8 mouse cellular contexts compared by ENCODE assay signal in genomic region chr19:55481308-55481707, GRCm38 (mm10).
DNase-seq lines count a peak whose midpoint lies in the region; ATAC-seq and TF ChIP-seq lines count a peak whose summit lies in the region.
"Had no signal": no experiment of that assay in that cellular context is flagged by ENCODE, and none has a peak within 500 bp of the region (broad histone marks: within the 10 kb centered on the region; RNA-seq: fewer than 3 reads in every experiment).

No protein-coding gene starts in this region.

- TF ChIP-seq POLR2A in brain, embryonic 14.5 days (IDR thresholded peaks at IDR 0.05; ENCODE audit: borderline replicate concordance, extremely low read depth, insufficient read depth, insufficient read length, poor library complexity, severe bottlenecking) = no peak

- peak; percentile 88 for DNase-seq in brain, embryonic 14.5 days (ENCODE audit: low read depth)
- peak; percentile 77 for DNase-seq in midbrain, embryonic 14.5 days
- no peak for DNase-seq in thymus, postnatal 10 days (ENCODE audit: low spot score in 2 of 2)
- DNase-seq in left cerebral cortex, postnatal 4 days = no peak
- DNase-seq: cerebellum, adult 11 months had no signal

- intact Hi-C loops in left cerebral cortex, postnatal 4 days (cut with DNase I) = no loop called here

- no peak overlapping the region for H3K9ac ChIP-seq in forebrain, embryonic 13.5 days
- H3K9ac ChIP-seq in kidney, embryonic 14.5 days (ENCODE audit: low read depth, low read length) = no peak overlapping the region
- no peak overlapping the region for H3K9ac ChIP-seq in midbrain, embryonic 14.5 days (replicated peaks; ENCODE audit: low read length)

- H3K4me3 ChIP-seq in forebrain, embryonic 13.5 days = no peak overlapping the region
- H3K4me3 ChIP-seq in kidney, embryonic 14.5 days (ENCODE audit: low read length) = no peak overlapping the region
- H3K4me3 ChIP-seq in midbrain, embryonic 14.5 days (replicated peaks; ENCODE audit: low read depth, low read length) = no peak overlapping the region

- peaks cover 21% of the 10 kb centered on the region for H3K4me1 ChIP-seq in forebrain, embryonic 13.5 days
- peaks cover 15% of the 10 kb centered on the region for H3K4me1 ChIP-seq in kidney, embryonic 14.5 days (ENCODE audit: control insufficient read depth, insufficient read depth, low read length)
- H3K4me1 ChIP-seq in midbrain, embryonic 14.5 days (ENCODE audit: control insufficient read depth, insufficient read depth, low read length) = peaks cover 22% of the 10 kb centered on the region

- H3K36me3 ChIP-seq in forebrain, embryonic 13.5 days (ENCODE audit: poor library complexity, severe bottlenecking) = no peaks in the 10 kb centered on the region
- H3K36me3 ChIP-seq in kidney, embryonic 14.5 days (ENCODE audit: control insufficient read depth, insufficient read depth, low read length) = no peaks in the 10 kb centered on the region
- no peaks in the 10 kb centered on the region for H3K36me3 ChIP-seq in midbrain, embryonic 14.5 days (ENCODE audit: control insufficient read depth, insufficient read depth, low read length)

- WGBS in forebrain, embryonic 13.5 days = 16% methylated on average over 5 of the region's 5 CpGs
- WGBS in kidney, embryonic 14.5 days = 11% methylated on average over 5 of the region's 5 CpGs
- 5% methylated on average over 5 of the region's 5 CpGs for WGBS in midbrain, embryonic 14.5 days

- ATAC-seq in forebrain, embryonic 13.5 days = peak; percentile 75
- 0 out of 2 replicates have a peak, but pooled peaks have one; percentile 43 for ATAC-seq in kidney, embryonic 14.5 days (ENCODE audit: low FRiP score, low TSS enrichment)
- ATAC-seq in midbrain, embryonic 14.5 days (ENCODE audit: low FRiP score, low TSS enrichment) = peak; percentile 31; the same call in 1 of the 2 replicates
- no peak for ATAC-seq in inflammation-experienced regulatory T-cells, adult 6 months

- 0 out of 2 replicates have a peak, but pooled peaks cover 3% of the 10 kb centered on the region for H3K27me3 ChIP-seq in forebrain, embryonic 13.5 days
- H3K27me3 ChIP-seq in kidney, embryonic 14.5 days (ENCODE audit: control insufficient read depth, insufficient read depth, low read length) = no peaks in the 10 kb centered on the region
- no peaks in the 10 kb centered on the region for H3K27me3 ChIP-seq in midbrain, embryonic 14.5 days (ENCODE audit: control insufficient read depth, insufficient read depth, low read length)

- H3K4me2 ChIP-seq in forebrain, embryonic 13.5 days = no peak overlapping the region
- H3K4me2 ChIP-seq in kidney, embryonic 14.5 days (replicated peaks; ENCODE audit: low read depth, low read length) = no peak overlapping the region
- no peak overlapping the region for H3K4me2 ChIP-seq in midbrain, embryonic 14.5 days (ENCODE audit: low read length)

- no peak for TF ChIP-seq CTCF in brain, embryonic 14.5 days (IDR thresholded peaks at IDR 0.05; ENCODE audit: borderline replicate concordance, extremely low read depth, insufficient read depth, insufficient read length)

- H3K9me3 ChIP-seq in forebrain, embryonic 13.5 days (replicated peaks) = no peaks in the 10 kb centered on the region
- H3K9me3 ChIP-seq in kidney, embryonic 14.5 days (ENCODE audit: control insufficient read depth, low read length) = no peaks in the 10 kb centered on the region
- no peaks in the 10 kb centered on the region for H3K9me3 ChIP-seq in midbrain, embryonic 14.5 days (ENCODE audit: control insufficient read depth, low read length)

- H3K27ac ChIP-seq in forebrain, embryonic 13.5 days = peak overlapping the region; percentile 66
- H3K27ac ChIP-seq in kidney, embryonic 14.5 days (ENCODE audit: low read depth, low read length) = peak overlapping the region; percentile 18; the same call in 1 of the 2 replicates
- H3K27ac ChIP-seq in midbrain, embryonic 14.5 days (replicated peaks; ENCODE audit: low read depth, low read length) = peak overlapping the region; percentile 63

Comparison
In these comparisons a context has a peak if more than half of its experiments do, and no peak if none do; other contexts are left out.
1. DNase-seq: peak in brain, embryonic 14.5 days (single experiment) and midbrain, embryonic 14.5 days (single experiment); none in thymus, postnatal 10 days (0 of 2) and left cerebral cortex, postnatal 4 days (single experiment).
2. Peak in every context shown above with its lines, with median percentiles within 50 percentile points of each other: H3K27ac ChIP-seq.